Mouse (Mus musculus) intestine, postnatal 0 days (tissue): Measurements from ENCODE around the gene Tmem254c. TPM values are rescaled to one million over a fixed set of nuclear protein-coding genes. Genes with fewer than 3 reads are reported as not detected.

Experiments
- polyA plus RNA-seq: library from polyadenylated mRNA; unstranded; fragments of >200 nt; fragmentation: Nextera tagmentation; extraction: Ambion mirVana; gene quantifications from 2 replicates; pipeline ENCODE4 v1.2.1, GENCODE M21; 2015

Tmem254c gene
- polyA plus RNA-seq, 1 experiment from 2014 or later, result 57.1 TPM

Other genes with a start within 250 kb of the Tmem254c start
- gene Anxa11, start 225.2 kb downstream of the Tmem254c start, polyA plus RNA-seq, result 82.3 and 86.7 TPM in 2 replicates
- gene Plac9a, start 164.3 kb downstream of the Tmem254c start, polyA plus RNA-seq, result 0.46 and 1.3 TPM in 2 replicates
- gene Tmem254a, start 139.7 kb downstream of the Tmem254c start, polyA plus RNA-seq, result 4.7 and 5.0 TPM in 2 replicates
- 0.24 TPM in 1 of 2 replicates, not detected in the other for gene Cphx1, start 129.1 kb downstream of the Tmem254c start, polyA plus RNA-seq
- 0.10 and 0.64 TPM in 2 replicates for gene Duxbl1, start 88.8 kb downstream of the Tmem254c start, polyA plus RNA-seq
- gene Gm9780, start 24.6 kb downstream of the Tmem254c start, polyA plus RNA-seq, result 25.3 and 26.1 TPM in 2 replicates
- not detected in 2 replicates for gene Cphx2, start 14.2 kb upstream of the Tmem254c start, polyA plus RNA-seq
- 0.14 TPM in 1 of 2 replicates, not detected in the other for gene Cphx3, start 14.9 kb upstream of the Tmem254c start, polyA plus RNA-seq
- 0.72 TPM in 1 of 2 replicates, not detected in the other for gene Duxbl2, start 51.0 kb upstream of the Tmem254c start, polyA plus RNA-seq
- 27.3 and 35.4 TPM in 2 replicates for gene Plac9b, start 115.1 kb upstream of the Tmem254c start, polyA plus RNA-seq
- gene Tmem254b, start 139.7 kb upstream of the Tmem254c start, polyA plus RNA-seq, result 55.1 and 56.8 TPM in 2 replicates
- 0.24 and 0.87 TPM in 2 replicates for gene Duxbl3, start 190.6 kb upstream of the Tmem254c start, polyA plus RNA-seq